Mouse (Mus musculus) forebrain, embryonic 11.5 days (tissue): ENCODE measurements around the gene Kdelr1. TPM values are rescaled to one million over a fixed set of nuclear protein-coding genes. Genes with fewer than 3 reads are reported as not detected.

ENCODE experiments used
- ATAC-seq: fragments of 200-750 bp; cut with Nextera tagmentation; replicated peaks from 2 replicates; pipeline ENCODE4 v1.8.0; 2017; ENCODE audit warnings: moderate TSS enrichment; ENCODE audit not compliant: low FRiP score
- DNase-seq: peaks from one replicate; pipeline ENCODE4 v3.0.0-alpha.2; 2017; ENCODE audit warnings: low spot score
- H3K27ac ChIP-seq: fragments of 300-500 bp; sonication (generic); 2 replicates; pipeline ENCODE4 v1.5.1; 2014; ENCODE audit warnings: low read depth, low read length
- H3K27me3 ChIP-seq: fragments of 300-500 bp; sonication (generic); 2 replicates; pipeline ENCODE4 v1.6.1; 2014; ENCODE audit warnings: mild to moderate bottlenecking, low read length, mixed read lengths; ENCODE audit not compliant: control insufficient read depth, insufficient read depth
- H3K36me3 ChIP-seq: fragments of 300-500 bp; sonication (generic); 2 replicates; pipeline ENCODE4 v1.6.1; 2014; ENCODE audit warnings: mild to moderate bottlenecking, low read length, moderate library complexity, mixed read lengths; ENCODE audit not compliant: control insufficient read depth, insufficient read depth
- H3K4me1 ChIP-seq: fragments of 300-500 bp; sonication (generic); replicated peaks from 2 replicates; pipeline ENCODE4 v1.6.1; 2014; ENCODE audit warnings: low read length, mixed read lengths; ENCODE audit not compliant: control insufficient read depth, insufficient read depth
- H3K4me2 ChIP-seq: fragments of 300-500 bp; sonication (generic); 2 replicates; pipeline ENCODE4 v1.6.1; 2014; ENCODE audit warnings: low read depth, mild to moderate bottlenecking, low read length, moderate library complexity, mixed read lengths; ENCODE audit not compliant: severe bottlenecking
- H3K4me3 ChIP-seq: fragments of 300-500 bp; sonication (generic); 2 replicates; pipeline ENCODE4 v1.5.1; 2014; ENCODE audit warnings: low read depth, low read length
- H3K9ac ChIP-seq: fragments of 300-500 bp; sonication (generic); 2 replicates; pipeline ENCODE4 v1.6.1; 2014; ENCODE audit warnings: low read length
- H3K9me3 ChIP-seq: fragments of 300-500 bp; sonication (generic); 2 replicates; pipeline ENCODE4 v1.6.1; 2016; ENCODE audit warnings: low read length, mixed read lengths; ENCODE audit not compliant: control insufficient read depth
- WGBS: fragments of 180-500 bp; shearing (Covaris S2); extraction: QIAGEN DNeasy Blood & Tissue Kit; methylation state at CpG from one replicate; pipeline ENCODE4 v1.1.7; 2014; 5-methylcytosine and 5-hydroxymethylcytosine counted together
- polyA plus RNA-seq: library from polyadenylated mRNA; unstranded; fragments of >200 nt; fragmentation: Nextera tagmentation; extraction: Ambion mirVana; gene quantifications from 2 replicates; pipeline ENCODE4 v1.2.1, GENCODE M21; 2014

Kdelr1 gene
- polyA plus RNA-seq, result 68.3 and 69.4 TPM in 2 replicates

DNA sequence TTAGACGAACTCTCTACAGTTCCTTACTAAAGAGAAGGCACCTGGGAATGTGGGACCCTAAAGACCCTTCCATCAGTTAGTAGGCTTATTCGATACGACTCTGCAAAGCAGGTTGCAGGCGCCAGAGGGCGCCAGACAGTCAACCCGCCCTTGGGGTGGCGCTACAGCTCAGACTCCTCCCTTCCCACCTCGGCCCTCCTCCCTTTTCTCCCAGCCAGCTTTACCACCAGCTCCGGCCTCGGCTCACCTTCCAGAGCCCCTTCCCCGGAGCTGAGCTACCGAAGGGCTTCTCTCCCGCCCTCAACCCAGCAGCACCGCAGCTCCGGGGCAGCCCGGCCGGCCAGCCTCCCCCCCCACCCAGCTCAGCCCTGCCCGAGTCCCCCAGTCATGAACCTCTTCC lies at the start of gene Kdelr1:
Kdelr1 (plus strand) TSS at position 149 of the 400 bp plus-strand sequence.
- no peaks in the 10 kb centered on the region; the same call in 1 of the 2 replicates for H3K36me3 ChIP-seq
- H3K4me1 ChIP-seq, result peaks cover 20% of the 10 kb centered on the region
- peak within 1 kb of the TSS; percentile 91 for H3K9ac ChIP-seq
- DNase-seq (peak; percentile 94), ATAC-seq (peak; percentile 62)
- peak within 1 kb of the TSS; percentile 48 for H3K27ac ChIP-seq
- WGBS, result under 1% methylated on average over 18 of the region's 18 CpGs
- peak within 1 kb of the TSS; percentile 98 for H3K4me2 ChIP-seq
- peak within 1 kb of the TSS; percentile 81 for H3K4me3 ChIP-seq
- H3K9me3 ChIP-seq, result no peaks in the 10 kb centered on the region
- H3K27me3 ChIP-seq, result peaks cover 38% of the 10 kb centered on the region

DNA sequence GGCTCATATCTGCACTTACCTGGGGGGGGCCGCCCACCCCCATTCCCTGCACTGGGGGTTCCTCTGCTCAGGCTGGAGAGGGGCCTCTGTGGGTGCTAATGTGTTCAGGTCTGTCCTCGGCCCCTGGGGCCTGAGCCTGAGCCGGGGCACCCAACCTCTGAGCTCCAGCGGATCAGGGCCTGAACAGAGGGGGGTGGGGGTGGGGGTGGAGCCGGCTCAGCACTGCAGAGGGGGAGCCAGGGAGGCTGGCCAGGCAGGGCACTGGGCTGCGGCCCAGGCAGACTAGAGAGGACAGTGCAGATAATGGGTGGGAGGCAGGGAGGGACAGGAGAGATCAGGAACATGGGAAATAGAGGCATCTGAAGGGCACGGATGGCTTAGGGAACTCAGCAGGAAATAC lies 48.0 kb upstream of the Kdelr1 start, which contains the start of gene Kcnj14:
Kcnj14 (minus strand) TSS at position 185 of the 400 bp plus-strand sequence.
- peaks cover under 1% of the 10 kb centered on the region; the same call in 1 of the 2 replicates for H3K4me1 ChIP-seq
- H3K9ac ChIP-seq, result no peak within 1 kb of the TSS
- ATAC-seq (no peak), DNase-seq (no peak)
- no peak within 1 kb of the TSS for H3K4me2 ChIP-seq
- 74% methylated on average over 7 of the region's 7 CpGs for WGBS
- no peak within 1 kb of the TSS for H3K27ac ChIP-seq
- no peak within 1 kb of the TSS for H3K4me3 ChIP-seq
- no peaks in the 10 kb centered on the region for H3K9me3 ChIP-seq
- peaks cover 22% of the 10 kb centered on the region for H3K36me3 ChIP-seq
- H3K27me3 ChIP-seq, result no peaks in the 10 kb centered on the region

DNA sequence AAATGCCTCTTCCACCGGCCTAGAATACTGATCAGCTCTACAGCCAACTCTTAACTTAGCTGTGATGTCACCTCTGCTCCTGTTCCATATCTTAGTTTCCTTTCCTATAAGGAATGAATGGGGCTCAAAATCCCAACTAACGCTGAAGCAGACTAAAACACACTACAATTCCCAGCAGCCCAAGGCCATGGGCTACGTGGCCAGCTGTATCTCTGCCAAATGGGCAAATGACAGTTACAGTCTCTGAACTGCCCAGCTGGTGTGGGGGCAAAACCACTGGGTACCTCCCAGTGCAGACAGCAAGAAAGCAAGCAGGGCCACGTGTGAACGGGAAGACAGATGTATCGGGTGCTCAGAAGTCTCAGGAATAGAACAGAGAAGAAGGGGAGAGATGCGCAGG lies 45.9 kb upstream of the Kdelr1 start:
- Histone ChIP-seq H3K36me3 (peaks cover 22% of the 10 kb centered on the region), H3K9ac (no peak overlapping the region), H3K27me3 (peaks cover 4% of the 10 kb centered on the region), H3K4me2 (no peak overlapping the region), H3K9me3 (no peaks in the 10 kb centered on the region), H3K4me3 (no peak overlapping the region), H3K4me1 (peaks cover 4% of the 10 kb centered on the region; the same call in 1 of the 2 replicates), H3K27ac (no peak overlapping the region)
- DNase-seq, result no peak
- WGBS, result 94% methylated on average over 7 of the region's 7 CpGs
- no peak for ATAC-seq

DNA sequence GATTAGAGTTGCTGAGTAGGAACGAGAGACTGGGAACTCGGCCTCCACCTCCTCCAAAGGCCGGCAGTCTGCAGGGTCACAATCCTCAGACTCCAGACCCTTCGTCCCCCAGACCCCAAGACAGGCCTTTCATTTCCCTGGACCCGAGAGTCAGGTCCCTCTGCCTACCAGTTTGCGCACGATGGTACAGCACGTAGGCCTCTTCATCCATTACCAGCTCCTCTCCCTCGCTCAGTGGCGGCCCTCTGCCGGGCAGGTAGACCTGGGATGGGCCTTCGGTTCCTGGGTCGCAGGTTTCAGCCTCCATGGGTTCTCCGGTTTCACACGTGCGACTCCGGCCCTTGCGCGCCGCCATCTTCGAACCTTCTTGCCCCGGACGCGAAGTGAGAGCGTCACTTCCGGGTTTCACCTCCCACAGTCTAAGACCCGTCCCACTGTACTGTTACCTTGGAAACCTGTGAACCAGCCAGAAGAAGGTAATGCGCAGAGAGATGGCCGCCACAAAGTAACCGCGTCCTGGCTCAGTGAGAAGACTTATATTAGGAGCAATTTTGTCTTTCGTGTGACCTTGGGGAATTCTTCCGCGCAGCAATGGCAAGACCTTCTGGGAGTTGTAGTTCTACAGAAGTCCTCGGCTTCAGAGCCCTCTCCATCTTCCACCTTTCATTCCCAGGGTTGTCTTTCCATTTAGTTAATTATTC lies 42.0 kb upstream of the Kdelr1 start, which contains the start of gene Grwd1:
Grwd1 (minus strand) TSS at position 518 of the 701 bp plus-strand sequence.
- Histone ChIP-seq H3K27me3 (peaks cover 42% of the 10 kb centered on the region), H3K4me3 (peak within 1 kb of the TSS; percentile 79), H3K4me1 (peaks cover 14% of the 10 kb centered on the region), H3K36me3 (peaks cover 18% of the 10 kb centered on the region), H3K9ac (peak within 1 kb of the TSS; percentile 68), H3K27ac (no peak within 1 kb of the TSS), H3K9me3 (no peaks in the 10 kb centered on the region), H3K4me2 (peak within 1 kb of the TSS; percentile 87)
- ATAC-seq (peak; percentile 90), DNase-seq (peak; percentile 92)
- under 1% methylated on average over 35 of the region's 35 CpGs for WGBS

DNA sequence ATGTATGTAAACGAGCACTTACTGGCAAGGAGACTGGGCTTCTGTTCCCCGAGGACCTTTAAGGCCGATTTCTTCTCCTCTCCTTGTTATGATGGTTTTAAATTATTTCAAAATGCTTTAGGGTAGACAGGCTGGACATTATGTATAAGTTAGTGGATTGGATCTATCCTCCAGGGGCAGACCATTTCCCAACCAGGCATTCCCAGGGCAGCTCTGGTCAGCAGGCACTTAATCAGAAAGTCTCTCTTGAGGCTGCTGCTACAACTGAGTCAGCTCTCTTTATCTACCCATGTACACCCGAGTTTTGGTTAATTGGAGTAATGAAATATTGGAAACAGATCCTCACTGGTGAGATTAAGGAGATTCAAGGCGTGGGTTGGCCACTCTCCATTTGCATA lies 41.4 kb upstream of the Kdelr1 start:
- ATAC-seq (peak; percentile 12; the same call in 1 of the 2 replicates), DNase-seq (no peak)
- Histone ChIP-seq H3K4me2 (peak overlapping the region; percentile 87; the same call in 1 of the 2 replicates), H3K4me1 (peaks cover 14% of the 10 kb centered on the region), H3K9ac (peak overlapping the region; percentile 68), H3K36me3 (peaks cover 14% of the 10 kb centered on the region), H3K9me3 (no peaks in the 10 kb centered on the region), H3K27me3 (peaks cover 44% of the 10 kb centered on the region), H3K27ac (no peak overlapping the region), H3K4me3 (peak overlapping the region; percentile 79)
- WGBS, result 25% methylated on average over 5 of the region's 5 CpGs

DNA sequence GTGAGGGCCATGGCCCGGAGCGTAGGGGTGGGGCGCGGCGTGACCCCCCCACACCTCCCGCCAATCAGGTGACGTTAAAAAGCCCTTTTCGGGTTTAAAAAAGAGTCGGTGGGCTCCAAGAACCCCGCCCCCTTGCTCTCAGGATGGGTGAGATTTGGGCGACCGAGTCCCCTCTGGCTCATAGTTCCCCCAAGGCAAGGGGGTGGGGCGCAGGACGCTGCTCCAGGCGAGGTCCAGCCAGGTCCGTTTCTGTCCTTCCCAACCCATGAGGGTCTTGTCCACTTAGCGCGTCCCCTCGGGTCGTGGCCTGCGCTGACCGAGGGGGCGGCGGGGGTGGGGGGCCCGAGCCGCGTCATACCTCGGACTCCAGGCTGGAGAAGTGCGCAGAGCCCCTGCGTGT lies 40.1 kb upstream of the Kdelr1 start:
- 8% methylated on average over 30 of the region's 30 CpGs for WGBS
- DNase-seq (no peak), ATAC-seq (no peak)
- H3K4me3 ChIP-seq, result peak overlapping the region; percentile 24; the same call in 1 of the 2 replicates
- no peak overlapping the region for H3K9ac ChIP-seq
- H3K27ac ChIP-seq, result no peak overlapping the region
- no peaks in the 10 kb centered on the region for H3K9me3 ChIP-seq
- peaks cover 44% of the 10 kb centered on the region for H3K27me3 ChIP-seq
- peaks cover 14% of the 10 kb centered on the region for H3K4me1 ChIP-seq
- no peak overlapping the region; the same call in 1 of the 2 replicates for H3K4me2 ChIP-seq
- H3K36me3 ChIP-seq, result peaks cover 5% of the 10 kb centered on the region

DNA sequence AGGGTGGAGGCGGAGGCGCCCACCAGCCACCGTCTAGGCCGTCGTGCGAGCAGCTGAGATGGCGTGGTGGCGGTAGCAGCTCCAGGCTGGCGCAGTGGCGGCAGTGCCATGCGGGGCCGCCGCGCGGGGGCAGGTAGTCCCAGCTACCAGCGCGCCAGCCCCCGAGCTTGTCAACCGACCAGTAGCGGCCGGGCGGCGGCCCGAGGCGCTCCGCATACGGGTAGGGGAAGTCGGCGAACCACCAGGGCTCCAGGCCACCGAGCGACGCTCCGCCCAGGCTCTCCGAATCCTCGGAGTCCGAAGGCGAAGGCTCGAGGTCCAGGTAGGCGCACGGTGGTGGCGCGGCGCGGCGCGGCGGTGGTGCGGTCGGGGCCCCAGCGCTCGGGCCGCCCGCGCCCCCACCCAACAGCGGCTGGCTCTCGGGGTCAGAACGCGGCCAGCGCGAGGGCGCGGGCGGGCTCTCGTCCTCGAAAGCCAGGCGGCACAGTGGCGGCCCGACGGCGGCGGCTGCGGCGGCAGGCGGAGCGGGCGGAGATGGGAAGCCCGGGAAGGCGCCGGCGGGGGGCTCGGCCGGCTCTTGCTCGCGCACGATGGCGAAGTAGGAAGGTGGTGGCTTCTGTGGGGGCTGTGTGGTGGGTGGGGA lies 39.3 kb upstream of the Kdelr1 start:
- H3K4me2 ChIP-seq, result peak overlapping the region; percentile 37
- H3K9me3 ChIP-seq, result no peaks in the 10 kb centered on the region
- H3K4me1 ChIP-seq, result peaks cover 14% of the 10 kb centered on the region
- no peak overlapping the region for H3K9ac ChIP-seq
- ATAC-seq (no peak), DNase-seq (peak; percentile 67)
- peak overlapping the region; percentile 24 for H3K4me3 ChIP-seq
- H3K27ac ChIP-seq, result no peak overlapping the region
- H3K36me3 ChIP-seq, result no peaks in the 10 kb centered on the region
- under 1% methylated on average over 63 of the region's 86 CpGs for WGBS
- H3K27me3 ChIP-seq, result peaks cover 44% of the 10 kb centered on the region

DNA sequence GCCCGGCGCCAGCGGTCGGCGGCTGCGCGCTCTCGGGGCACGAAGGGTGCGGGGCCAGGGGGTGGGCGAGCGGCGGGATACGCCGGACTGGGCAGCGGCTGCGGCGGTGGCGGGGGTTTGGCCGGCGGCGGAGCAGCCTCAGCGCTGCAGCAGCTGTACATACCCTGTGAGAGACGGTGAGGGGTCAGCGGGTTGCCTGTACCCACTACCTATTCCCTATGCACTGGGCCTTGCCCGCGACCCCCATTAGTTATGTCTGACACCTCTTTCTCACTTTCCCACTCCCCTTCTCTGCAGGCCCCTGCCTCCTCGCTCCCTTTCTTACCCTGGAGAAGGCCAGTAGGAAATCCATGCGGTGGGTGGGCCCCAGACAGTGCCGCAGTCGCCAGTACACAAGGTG lies 38.6 kb upstream of the Kdelr1 start:
- peak overlapping the region; percentile 24 for H3K4me3 ChIP-seq
- H3K9ac ChIP-seq, result no peak overlapping the region
- DNase-seq (no peak), ATAC-seq (no peak)
- peak overlapping the region; percentile 37 for H3K4me2 ChIP-seq
- H3K9me3 ChIP-seq, result no peaks in the 10 kb centered on the region
- peaks cover 44% of the 10 kb centered on the region for H3K27me3 ChIP-seq
- WGBS, result 5% methylated on average over 22 of the region's 31 CpGs
- H3K27ac ChIP-seq, result no peak overlapping the region
- peaks cover 14% of the 10 kb centered on the region for H3K4me1 ChIP-seq
- H3K36me3 ChIP-seq, result no peaks in the 10 kb centered on the region
